Mouse (Mus musculus): Measurements from ENCODE around the gene Nhlrc1.

Gene Nhlrc1

DNA sequence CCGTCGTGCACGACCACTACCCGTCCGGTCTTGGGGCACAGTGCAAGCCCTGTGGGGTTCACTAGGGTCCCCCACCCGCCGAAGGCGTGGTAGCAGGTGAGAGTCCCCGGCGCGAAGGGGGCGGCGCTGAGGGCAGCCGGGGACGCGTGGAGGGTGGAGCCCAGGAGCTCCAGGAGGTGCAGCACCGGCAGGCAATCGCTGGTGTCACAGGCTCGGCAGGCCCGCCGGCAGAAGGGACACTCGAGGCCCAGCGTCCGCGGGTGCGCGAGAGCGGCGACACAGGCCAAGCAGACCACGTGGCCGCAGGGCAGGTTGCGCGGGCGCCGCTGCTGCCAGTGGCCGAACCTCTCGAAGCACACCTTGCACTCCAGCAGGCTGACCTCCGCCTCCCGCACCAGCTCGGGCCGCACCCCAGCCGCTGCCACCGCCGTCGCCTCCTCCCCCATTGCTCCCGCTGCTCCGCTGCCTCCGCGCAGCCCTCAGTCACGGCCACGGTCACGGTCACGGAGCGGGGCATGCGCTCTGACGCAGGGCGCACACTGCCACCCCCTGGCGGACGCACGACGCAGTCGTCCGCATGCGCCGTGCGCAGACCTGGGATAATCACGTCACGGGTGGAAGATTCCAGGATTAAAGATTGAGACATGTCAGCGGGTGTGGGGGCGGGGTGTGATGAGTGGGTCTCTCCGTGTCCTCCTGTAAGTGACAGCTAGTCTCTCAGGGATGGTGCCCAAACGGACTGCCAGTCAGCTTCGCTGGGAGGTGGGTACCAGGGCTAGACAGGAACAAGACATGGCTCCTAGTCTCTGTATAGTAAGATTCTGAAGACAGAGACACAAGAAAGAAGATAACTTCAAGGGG lies at the start of gene Nhlrc1:
Nhlrc1 (minus strand) TSS at position 517 of the 861 bp plus-strand sequence.
- DNase-seq, result peak; percentile 85

DNA sequence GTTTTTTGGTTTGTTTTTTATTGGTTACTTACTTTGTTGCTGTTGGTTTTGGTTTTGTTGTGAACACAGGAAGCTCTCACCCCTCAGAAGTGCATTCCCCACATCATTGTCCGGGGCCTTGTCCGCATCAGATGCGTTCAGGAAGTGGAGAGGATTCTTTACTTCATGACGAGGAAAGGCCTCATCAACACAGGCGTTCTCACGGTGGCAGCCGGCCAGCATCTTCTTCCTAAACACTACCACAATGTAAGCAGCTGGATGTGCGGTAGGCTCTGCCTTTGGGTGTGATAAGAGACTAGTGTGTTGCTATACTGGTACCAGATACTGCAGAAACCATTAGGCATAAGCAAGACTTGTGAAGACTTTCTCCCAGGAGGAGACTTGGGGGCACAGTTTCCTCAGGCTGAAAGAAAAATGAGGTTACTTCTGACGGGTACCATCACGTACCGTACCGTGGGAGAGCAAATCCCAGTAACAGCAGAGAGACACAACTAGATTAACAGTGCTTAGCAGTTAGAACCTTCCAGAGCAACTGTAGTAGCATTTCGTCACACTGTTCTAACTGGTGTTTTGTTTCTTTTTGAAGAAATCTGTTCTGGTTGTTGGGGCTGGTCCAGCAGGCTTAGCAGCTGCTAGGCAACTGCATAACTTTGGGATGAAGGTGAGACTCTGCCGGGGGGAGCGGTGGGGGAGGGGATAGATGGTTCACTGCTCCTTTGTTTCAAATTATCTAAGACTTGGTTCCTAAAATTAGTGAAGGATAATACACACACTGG lies 49.5 kb upstream of the Nhlrc1 start:
- peak; percentile 57 for DNase-seq

DNA sequence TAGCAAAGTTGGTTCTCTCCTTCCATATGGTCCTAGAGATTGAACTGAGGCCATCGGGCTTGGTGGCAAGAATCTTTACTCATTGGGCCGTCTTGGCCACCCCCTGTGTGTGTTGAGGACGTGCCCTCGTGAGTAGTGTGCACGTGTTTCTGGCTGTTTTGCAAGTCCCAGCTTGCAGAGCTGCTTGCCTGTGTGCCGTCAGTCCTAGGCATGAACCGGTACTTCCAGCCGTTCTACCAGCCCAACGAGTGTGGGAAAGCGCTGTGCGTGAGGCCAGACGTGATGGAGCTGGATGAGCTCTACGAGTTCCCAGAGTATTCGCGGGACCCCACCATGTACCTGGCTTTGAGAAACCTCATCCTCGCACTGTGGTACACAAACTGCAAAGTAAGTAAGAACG lies 48.1 kb upstream of the Nhlrc1 start:
- no peak for DNase-seq

DNA sequence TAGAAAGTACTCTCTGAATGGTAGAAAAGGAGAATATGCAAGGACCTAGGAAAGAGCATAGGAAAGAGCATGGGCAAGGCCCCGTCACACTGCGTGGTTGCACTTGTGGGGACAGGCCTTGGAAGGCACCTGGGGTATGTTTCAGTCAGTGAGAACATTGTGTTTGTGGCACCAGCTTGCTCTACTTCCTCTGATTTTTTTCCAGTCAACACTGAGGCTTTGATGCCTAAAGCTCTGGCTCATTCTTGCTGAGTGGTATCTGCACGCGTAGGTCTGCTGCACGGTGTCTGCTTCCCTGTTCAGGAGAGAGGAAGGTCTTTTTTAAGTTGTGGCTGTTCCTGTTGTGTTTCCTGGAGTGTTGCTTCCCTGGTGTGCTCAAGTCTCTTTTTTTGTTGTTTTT lies 42.1 kb upstream of the Nhlrc1 start:
- no peak for DNase-seq

DNA sequence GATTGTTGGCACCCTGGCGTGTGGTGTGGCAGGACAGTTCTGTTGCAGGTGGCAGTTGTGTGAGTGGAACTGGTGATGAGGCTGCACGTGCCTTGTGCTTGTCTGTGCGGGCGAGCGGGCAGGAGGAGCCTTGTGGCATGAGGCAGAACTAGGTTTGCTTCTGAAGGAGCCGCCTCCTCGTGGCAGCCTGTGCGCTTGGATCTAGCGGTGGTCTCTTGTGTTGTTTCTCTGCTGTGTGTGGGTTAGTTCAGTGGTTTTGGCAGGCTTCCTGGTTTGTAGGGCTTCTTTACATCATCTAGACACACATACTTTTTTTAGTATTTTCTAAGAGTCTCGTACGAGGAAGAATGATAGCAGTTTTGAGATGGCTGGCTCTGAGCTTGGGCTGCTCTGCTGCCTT lies 41.5 kb upstream of the Nhlrc1 start:
- no peak for DNase-seq

DNA sequence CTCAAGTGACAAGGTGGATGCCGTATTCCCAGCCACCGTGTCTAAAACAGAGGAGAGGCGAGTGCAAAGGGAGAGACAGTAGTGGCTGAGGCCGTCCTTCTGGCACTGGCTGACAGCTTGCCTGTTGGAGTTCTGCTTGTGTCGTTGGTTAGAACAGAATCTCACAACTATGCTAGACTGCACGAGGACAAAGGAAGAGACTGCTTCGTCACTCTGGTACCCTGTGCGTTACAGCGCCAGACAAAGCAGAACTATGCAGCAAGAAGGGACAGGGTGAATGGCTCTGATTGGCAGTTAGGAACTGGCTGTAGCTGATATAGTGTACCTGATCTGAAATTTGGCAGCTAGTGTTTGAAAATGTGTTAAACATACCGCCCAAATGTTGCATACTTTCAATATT lies 39.3 kb upstream of the Nhlrc1 start:
- DNase-seq, result no peak

DNA sequence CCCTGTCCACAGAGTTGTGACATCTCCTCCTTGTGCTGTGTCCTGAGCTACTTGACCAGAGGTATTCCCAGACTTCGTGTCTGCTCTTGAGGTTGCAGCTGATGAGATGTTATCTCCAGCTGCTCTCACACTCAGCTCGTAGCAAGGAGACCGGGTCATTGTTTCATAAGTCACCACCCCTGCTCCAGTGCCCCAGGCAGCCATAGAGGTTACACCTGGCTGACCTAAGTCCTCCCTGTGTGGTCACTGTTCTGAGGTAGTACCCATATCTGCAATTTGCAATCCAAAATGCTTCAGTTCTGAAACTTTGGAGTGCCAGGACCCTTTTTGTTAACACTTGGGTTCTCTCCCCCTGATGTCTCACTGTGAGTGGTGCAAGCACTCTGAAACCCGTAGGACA lies 35.4 kb upstream of the Nhlrc1 start:
- no peak for DNase-seq

DNA sequence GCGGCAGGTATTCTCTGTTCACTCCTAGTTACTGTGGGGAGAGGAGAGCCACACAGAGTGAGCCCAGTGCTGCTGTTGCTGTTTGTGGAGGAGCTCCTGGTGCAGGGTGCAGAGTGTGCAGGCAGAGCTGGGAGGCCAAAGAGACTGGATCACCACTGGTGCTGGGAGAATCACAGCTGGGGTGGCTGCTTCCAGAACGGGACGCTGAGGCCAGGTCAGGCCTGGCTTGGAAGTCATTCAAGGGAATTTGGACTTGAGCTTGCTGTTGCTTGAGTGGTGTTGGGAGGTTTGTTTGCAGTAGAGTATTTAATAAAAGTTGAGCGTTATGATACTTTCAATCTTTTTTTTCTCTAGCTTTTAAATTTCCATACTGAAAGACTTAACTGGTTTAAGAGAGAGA lies 33.3 kb upstream of the Nhlrc1 start:
- DNase-seq, result peak; percentile 49

DNA sequence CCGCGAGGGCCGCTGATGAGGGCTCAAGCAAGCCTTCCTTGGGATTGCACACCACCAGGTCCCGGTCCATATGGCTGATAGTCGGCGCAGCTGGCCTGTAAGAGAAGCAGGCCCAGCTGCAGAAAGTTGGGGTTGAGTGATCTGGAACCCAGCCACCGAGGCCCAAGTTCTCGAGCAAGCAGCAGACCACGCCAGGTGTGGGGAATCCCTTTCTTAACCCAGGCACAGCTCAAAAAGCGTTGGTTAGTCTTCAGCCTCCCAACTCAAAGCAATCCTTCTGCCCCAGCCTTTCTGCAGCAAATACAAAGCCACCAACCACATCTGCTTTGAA lies 29.9 kb upstream of the Nhlrc1 start, which contains the start of gene Tpmt:
Tpmt (minus strand) TSS at position 121 of the 331 bp plus-strand sequence.
- DNase-seq, result no peak

DNA sequence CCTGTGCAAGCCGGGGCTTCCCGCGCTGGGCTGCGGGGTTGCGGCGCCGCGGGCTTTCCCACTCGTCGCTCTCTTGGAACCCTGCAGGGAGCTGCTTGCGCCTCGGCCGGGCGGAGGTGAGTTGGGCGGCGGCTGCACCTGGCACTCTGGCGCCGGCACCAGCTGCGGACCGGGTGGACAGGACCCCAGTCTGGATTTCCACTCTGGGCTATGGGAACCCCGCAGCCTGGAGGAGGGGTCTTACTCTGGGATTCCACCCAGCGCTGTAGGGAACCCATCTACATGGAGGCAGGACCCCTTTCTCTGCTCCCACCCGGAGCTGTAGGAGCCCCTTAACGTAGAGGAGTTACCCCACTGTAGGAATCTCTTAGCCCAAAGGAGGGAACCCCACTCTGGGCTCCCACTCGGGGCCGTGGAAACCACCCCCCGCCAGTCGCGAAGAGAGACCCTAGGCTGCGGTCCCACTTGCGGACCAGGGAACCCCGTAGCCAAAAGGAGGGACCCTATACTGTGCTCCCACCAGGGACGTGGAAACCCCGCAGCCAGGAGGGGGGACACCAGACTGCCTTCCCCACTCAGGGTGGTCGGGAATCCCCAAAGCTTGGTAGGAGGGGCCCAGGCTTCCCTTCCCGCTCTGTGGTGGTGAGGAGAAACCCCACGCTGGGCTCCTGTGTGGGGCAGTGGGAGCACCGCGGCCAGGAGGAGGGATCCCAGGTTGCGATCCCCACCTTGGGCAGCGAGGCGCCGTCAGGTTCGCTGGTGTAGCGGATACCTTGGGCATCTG lies 29.4 kb upstream of the Nhlrc1 start:
- peak; percentile 52 for DNase-seq

DNA sequence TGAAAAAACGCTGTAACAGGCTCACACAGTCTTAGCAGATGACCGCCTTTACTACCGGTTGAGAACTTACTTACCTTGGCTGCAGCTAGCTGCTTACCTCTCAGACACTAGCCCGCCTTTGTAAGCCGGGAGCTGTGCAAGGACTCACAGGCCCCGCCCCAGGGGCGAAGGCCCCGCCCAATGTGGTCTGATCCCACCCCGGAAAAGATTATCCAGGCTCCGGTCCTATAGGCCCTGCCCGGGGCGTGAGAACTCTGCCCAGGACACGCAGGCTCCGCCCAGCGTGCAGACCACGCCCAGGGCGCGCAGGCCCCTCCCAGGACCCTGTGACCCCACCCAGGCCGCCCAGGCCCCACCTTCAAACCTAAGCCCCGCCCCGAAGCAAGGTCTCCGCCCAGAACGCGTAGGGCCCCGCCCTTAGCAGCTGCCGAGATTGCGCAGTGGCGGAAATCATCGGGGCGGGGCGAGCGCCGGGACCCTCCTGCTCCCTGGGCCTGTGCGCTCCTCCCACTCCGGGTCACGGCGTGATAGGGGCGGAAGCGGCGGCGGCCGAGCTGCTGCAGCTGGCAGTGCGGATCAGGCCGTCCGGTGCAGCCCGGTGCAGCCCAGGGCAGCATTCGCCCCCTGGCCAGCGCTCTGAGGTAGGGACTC lies 28.5 kb upstream of the Nhlrc1 start, which contains the start of gene Kdm1b:
Kdm1b (plus strand) TSS at position 470 of the 651 bp plus-strand sequence.
- peak; percentile 99 for DNase-seq

DNA sequence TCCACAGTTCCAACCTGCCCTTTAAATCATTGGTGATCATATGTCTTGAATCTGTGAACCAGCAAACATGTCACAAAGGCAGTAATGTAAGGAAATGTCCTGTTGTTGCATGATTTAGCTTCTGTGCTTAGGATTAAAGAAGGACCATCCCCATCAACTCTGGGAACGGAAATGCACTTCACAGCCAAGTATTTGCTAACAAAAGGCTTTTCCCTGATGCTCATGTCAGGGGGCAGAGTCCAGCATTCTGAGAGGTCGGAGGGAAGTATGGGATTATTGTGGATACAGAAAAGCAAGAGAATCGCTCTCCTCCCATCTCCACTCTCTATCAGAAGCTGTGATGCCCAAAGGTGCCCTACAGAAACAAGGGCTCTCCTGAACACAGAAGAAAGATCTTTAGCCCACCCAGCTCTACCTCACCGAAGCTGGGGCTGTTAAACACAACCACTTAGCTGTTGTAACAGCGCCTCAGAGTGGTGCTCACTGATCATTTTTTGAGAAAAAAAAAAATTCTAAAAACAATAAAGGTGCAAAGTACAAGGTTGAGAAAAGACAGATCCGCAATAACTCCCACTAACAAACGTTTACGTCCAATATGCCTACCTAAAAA lies 27.5 kb upstream of the Nhlrc1 start:
- DNase-seq, result peak; percentile 27

DNA sequence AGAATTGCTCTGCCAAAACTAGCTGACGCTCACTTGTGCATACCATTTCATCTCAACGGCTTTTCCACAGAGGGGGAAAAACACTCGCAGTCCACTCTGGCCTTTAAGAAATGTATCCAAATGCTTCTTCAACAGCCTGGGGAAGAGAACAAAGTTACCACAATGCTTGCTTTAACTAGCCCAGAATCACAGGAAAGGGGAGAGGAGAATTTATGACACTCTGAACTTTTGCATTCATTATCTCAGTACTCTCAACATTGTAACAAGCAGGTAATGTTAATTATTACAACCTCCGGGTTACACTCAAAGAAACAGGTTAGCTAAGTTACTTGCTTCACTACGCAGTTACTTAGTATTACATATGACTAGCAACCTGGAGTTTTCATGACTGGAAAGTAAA lies 25.4 kb upstream of the Nhlrc1 start:
- DNase-seq, result no peak

DNA sequence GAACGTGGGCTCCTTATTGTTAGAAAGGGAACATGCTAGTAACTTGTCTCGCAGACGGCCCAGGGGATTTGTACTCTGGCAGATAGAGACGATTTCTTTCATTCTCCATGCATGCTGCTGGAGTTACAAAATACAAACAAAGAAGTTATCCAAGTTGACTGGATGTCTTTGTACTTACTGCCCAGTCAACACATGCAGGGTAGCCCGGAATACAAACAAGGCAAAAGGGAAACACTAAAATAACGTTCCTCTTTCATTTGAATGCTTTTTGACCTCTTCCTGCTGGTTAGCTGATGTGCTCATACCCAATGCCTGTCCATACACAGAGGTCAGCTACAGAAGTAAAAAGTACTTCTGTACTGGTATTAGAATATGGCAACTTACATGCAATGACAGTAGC lies 23.3 kb upstream of the Nhlrc1 start:
- DNase-seq, result no peak

DNA sequence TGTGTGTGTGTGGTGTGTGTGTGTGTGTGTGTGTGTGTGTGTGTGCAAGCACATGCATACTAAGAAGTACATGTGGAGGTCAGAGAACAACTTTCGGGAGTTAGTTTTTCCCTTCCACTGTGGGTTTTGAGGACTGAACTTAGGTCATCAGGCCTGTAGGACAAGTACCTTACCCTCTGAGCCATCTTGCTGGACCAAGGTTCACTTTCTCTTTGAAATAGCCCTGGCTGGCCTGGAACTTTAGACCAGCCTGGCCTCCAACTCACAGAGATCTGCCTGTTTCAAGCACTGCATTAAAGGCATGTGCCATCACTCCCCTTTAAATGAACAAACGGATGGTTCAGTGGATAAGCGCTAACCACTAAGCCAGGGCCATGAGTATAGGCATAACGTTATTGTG lies 19.0 kb upstream of the Nhlrc1 start:
- DNase-seq, result no peak

DNA sequence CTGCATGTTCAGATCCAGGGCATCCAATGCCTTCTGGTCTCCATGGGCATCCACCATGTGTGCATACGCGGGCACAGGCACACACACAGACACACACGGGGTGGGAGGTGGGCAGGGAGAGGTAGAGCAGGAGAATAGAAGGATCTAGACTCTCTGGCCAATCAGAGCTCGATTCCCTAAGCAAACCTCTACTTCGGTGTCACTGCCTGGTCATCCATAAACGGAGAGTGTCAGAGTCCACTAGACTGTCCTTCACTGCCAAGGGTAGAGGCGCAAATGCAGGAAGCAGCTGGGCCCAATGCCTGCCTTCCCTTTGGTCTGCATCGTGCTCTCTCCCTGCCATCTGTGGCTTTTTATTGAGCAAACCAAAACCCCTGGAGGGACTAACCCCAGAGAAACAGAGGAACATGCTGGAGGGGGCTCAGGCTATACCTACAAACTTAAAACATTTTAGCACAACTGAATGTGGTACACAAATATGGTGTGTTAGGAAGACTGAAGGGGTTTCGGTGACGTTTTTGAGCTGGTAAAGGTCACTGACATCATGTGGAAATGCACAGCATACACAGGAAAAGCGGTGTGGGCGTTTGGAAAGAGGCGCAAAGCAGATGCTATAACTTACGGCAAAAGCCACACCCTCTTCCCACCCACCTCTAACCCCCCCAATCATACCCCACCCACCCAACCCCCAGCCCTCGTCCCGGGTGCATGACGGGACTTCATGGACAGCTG lies 15.9 kb upstream of the Nhlrc1 start:
- peak; percentile 29 for DNase-seq

DNA sequence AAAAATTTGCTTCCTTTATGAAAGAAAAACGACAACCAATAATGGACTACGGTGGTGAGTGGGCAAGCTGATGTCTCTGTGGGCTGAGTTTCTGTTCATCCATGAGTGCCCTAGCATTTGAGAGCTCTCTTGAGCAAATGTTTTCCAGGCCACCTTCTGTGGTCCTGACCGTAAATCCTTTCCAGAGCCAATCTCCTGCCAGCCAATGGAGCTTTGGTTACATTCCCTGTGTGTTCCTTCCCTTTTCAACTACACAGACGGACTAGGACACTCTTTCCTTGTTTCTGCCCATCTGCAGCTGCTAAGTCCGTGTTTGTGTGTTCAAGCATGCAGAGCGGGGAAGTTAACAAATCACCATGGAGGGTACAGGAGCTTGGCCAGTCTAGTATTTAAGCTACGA lies 6.1 kb upstream of the Nhlrc1 start:
- no peak for DNase-seq

DNA sequence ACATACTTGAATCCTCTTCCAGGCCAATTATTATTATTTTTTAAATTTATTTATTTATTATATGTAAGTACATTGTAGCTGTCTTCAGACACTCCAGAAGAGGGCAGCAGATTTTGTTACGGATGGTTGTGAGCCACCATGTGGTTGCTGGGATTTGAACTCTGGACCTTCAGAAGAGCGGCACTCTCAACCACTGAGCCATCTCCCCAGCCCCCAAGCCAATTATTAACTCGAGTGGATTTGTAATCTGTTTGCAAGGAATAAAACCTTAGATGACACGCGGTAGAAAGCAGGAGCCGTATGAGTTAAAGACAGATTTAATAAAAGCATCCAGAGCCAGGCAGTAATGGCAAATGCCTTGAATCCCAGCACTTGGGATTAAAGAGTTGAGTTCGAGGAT lies 5.1 kb upstream of the Nhlrc1 start:
- no peak for DNase-seq

DNA sequence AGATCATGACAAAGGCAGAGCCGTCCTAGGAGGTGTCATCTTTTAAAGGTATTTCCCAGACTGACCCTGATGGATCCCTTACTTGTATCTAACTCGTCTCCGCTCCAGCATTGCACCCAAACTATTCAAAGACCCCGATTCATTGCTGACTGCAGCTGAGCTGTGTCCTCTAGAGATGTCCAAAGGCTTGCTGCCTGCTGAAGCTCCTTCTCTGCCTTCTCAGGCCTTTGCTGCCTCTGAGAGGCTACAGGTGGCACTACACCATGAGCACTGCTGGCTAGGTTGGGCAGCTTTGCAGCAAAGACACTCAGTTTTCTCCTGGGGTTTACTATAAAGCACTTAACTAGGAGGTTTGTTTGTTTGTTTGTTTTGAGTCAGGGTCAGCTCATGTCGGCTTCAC lies 2.6 kb upstream of the Nhlrc1 start:
- DNase-seq, result peak; percentile 75

DNA sequence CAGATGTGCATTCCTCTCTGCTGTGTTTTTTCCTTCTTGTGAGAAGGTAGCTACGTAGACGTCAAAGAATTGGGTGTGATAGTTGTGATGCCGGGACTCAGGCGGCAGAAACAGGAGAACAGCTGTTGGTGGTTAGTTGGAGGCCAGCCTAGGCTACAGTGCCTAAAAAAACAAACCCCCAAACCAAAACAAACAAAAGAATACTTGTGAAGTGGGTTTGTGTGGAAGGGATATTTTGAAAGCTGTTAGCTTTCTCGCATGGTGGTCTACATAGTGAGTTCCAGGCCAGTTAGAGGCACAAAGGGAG lies 498 bp upstream of the Nhlrc1 start:
- no peak for DNase-seq

DNA sequence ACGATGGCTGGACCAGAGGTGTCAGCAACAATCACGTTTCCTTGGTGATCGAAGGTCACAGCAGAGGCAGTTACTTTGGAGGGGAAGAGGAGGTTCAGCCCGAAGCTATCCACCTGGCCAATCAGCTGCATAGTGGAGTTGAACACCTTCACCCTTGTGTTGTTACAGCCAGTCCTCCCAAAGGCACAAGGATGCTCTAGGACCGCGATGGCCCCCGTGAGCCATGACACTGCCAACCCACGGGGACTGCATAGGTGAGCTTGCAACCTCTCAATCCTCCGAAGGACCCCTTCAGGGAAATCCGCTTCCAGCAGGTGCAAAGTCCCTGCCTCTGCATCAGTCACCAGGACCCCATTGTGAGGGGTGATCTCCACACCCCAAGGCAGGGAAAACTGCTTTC lies 910 bp downstream of the Nhlrc1 start:
- DNase-seq, result no peak

DNA sequence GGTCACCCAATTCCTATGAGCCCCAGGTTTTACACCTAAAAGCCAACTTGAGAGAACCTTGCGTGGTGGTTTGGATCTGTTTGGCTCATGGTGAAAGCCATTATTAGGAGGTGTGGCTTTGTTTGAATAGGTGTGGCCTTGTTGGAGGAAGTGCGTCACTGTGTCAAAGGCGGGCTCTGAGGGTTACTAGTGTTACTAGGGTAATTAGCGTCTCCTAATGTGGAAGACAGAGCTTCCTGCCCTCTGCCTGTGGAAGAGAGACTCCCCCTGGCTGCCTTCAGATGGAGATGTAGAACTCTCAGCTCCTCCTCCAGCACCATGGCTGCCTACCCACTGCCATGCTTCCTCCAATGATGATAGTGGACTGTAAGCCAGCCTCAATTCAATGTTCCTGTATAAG lies 13.1 kb downstream of the Nhlrc1 start:
- no peak for DNase-seq

Data from kidney, postnatal 10 days (tissue).